8 mouse cellular contexts compared by ENCODE assay signal in genomic region chr9:4536514-4537150, GRCm38 (mm10).
DNase-seq lines count a peak whose midpoint lies in the region; ATAC-seq and TF ChIP-seq lines count a peak whose summit lies in the region.

No protein-coding gene starts in this region.

- DNase-seq in cerebellum, adult 9-11 months = no peak
- no peak for DNase-seq in liver, postnatal 0 days
- DNase-seq in retina, embryonic 14.5 days (ENCODE audit: low spot score) = peak; percentile 66
- no peak for DNase-seq in right cerebral cortex, postnatal 4 days
- no peak for DNase-seq in lung, postnatal 4 days

- no peak overlapping the region for H3K4me3 ChIP-seq in liver, postnatal 0 days (ENCODE audit: low read depth, low read length)
- no peak overlapping the region for H3K4me3 ChIP-seq in liver, embryonic 12.5 days

- no peak overlapping the region for H3K27ac ChIP-seq in liver, postnatal 0 days (ENCODE audit: low read depth)
- no peak overlapping the region for H3K27ac ChIP-seq in liver, embryonic 12.5 days

- H3K36me3 ChIP-seq in liver, postnatal 0 days (replicated peaks; ENCODE audit: insufficient read depth, low read length) = no peaks in the 10 kb centered on the region
- no peaks in the 10 kb centered on the region for H3K36me3 ChIP-seq in liver, embryonic 12.5 days

- no peaks in the 10 kb centered on the region for H3K9me3 ChIP-seq in liver, postnatal 0 days (ENCODE audit: low read length)
- no peaks in the 10 kb centered on the region for H3K9me3 ChIP-seq in liver, embryonic 12.5 days (replicated peaks)

- TF ChIP-seq CTCF in liver, postnatal 0 days (IDR thresholded peaks at IDR 0.05; ENCODE audit: low read depth) = peak; percentile 28; the same call in 1 of the 2 replicates

- no peaks in the 10 kb centered on the region for H3K27me3 ChIP-seq in liver, postnatal 0 days (ENCODE audit: insufficient read depth, low read length)
- no peaks in the 10 kb centered on the region for H3K27me3 ChIP-seq in liver, embryonic 12.5 days (replicated peaks)

- ATAC-seq in cerebellum, adult (ENCODE audit: insufficient number of reproducible peaks, low FRiP score, low TSS enrichment) = peak; percentile 68
- no peak for ATAC-seq in liver, postnatal 0 days
- ATAC-seq in liver, embryonic 12.5 days = no peak
- peak; percentile 32 to 36; a peak in 1 of 4 replicates for ATAC-seq in hematopoietic stem cell, adult 5-6 weeks (replicated peaks in 1 of 2; ENCODE audit: insufficient read depth in 1 of 2, low FRiP score in 2 of 2, low TSS enrichment in 1 of 2, low read depth in 1 of 2, poor library complexity in 2 of 2, severe bottlenecking in 2 of 2)

- no peak for TF ChIP-seq EP300 in liver, postnatal 0 days (IDR thresholded peaks at IDR 0.05; ENCODE audit: low read depth)

- no peak overlapping the region for H3K4me2 ChIP-seq in liver, postnatal 0 days (ENCODE audit: low read depth, low read length)
- no peak overlapping the region for H3K4me2 ChIP-seq in liver, embryonic 12.5 days

- no peaks in the 10 kb centered on the region for H3K4me1 ChIP-seq in liver, postnatal 0 days (ENCODE audit: insufficient read depth)
- no peaks in the 10 kb centered on the region for H3K4me1 ChIP-seq in liver, embryonic 12.5 days

- 79% methylated on average over 6 of the region's 6 CpGs for WGBS in liver, postnatal 0 days (ENCODE audit: insufficient replicate concordance)
- 77% methylated on average over 6 of the region's 6 CpGs for WGBS in liver, embryonic 12.5 days (ENCODE audit: insufficient replicate concordance)

- no peak overlapping the region for H3K9ac ChIP-seq in liver, postnatal 0 days (replicated peaks)
- H3K9ac ChIP-seq in liver, embryonic 12.5 days = no peak overlapping the region

Comparison
In these comparisons a context has a peak if more than half of its experiments do, and no peak if none do; other contexts are left out.
1. ATAC-seq: peak in cerebellum, adult (single experiment) and hematopoietic stem cell, adult 5-6 weeks (2 of 2); none in liver, postnatal 0 days (single experiment) and liver, embryonic 12.5 days (single experiment).